Mouse (Mus musculus) CH12.LX (cell line): ENCODE measurements around the gene Celsr2. TPM values are rescaled to one million over a fixed set of nuclear protein-coding genes. Genes with fewer than 3 reads are reported as not detected.

ENCODE experiments used
- DNase-seq: peaks from one replicate; pipeline ENCODE4 v3.0.0-alpha.2; 2013; ENCODE audit errors: extremely low read depth
- H3K27ac ChIP-seq: 2 replicates; pipeline ENCODE4 v1.5.1; 2012; ENCODE audit warnings: low read depth, mild to moderate bottlenecking, control low read depth, moderate library complexity; ENCODE audit not compliant: insufficient read depth
- H3K27me3 ChIP-seq: replicated peaks from 2 replicates; pipeline ENCODE3; 2012; ENCODE audit warnings: inconsistent platforms
- H3K36me3 ChIP-seq, 2 experiments: replicated peaks in 1 of 2; 2 replicates each; pipeline versions ENCODE3 to v1.6.1; 2012; ENCODE audit warnings: inconsistent platforms in 1 of 2, low read length in 1 of 2, mild to moderate bottlenecking in 1 of 2, mixed read lengths in 1 of 2, moderate library complexity in 1 of 2; ENCODE audit not compliant: control insufficient read depth in 1 of 2, insufficient read depth in 1 of 2
- H3K4me1 ChIP-seq, 2 experiments: 2 replicates each; pipeline ENCODE4 v1.6.1; 2012; ENCODE audit warnings: inconsistent platforms in 1 of 2, moderate library complexity in 1 of 2; ENCODE audit not compliant: insufficient read depth in 2 of 2, control insufficient read depth in 1 of 2
- H3K4me2 ChIP-seq: 2 replicates; pipeline ENCODE4 v1.6.1; 2012; ENCODE audit warnings: low read depth, mild to moderate bottlenecking, control low read depth; ENCODE audit not compliant: poor library complexity, insufficient read depth, severe bottlenecking
- H3K4me3 ChIP-seq, 3 experiments: fragments of 150-350 bp in 1 of 3; sonication (generic) in 1 of 3; replicated peaks in 1 of 3; 2 replicates each; pipeline versions ENCODE3 to v1.5.1; 2011 to 2012; ENCODE audit warnings: low read depth in 2 of 3, low read length in 2 of 3, mild to moderate bottlenecking in 2 of 3, moderate library complexity in 2 of 3, control low read depth in 1 of 3, improper control_type of control experiment in 1 of 3, inconsistent platforms in 1 of 3, mixed read lengths in 1 of 3; ENCODE audit not compliant: poor library complexity in 1 of 3
- H3K79me2 ChIP-seq: replicated peaks from 2 replicates; pipeline ENCODE4 v1.6.1; 2012; ENCODE audit warnings: mild to moderate bottlenecking, moderate library complexity; ENCODE audit not compliant: control insufficient read depth, poor library complexity, insufficient read depth, severe bottlenecking; ENCODE audit errors: extremely low read depth
- H3K9ac ChIP-seq: 2 replicates; pipeline ENCODE4 v1.6.1; 2012; ENCODE audit warnings: low read depth, mild to moderate bottlenecking, control low read depth, moderate library complexity; ENCODE audit not compliant: insufficient read depth
- H3K9me3 ChIP-seq: replicated peaks from 2 replicates; pipeline ENCODE3; 2012; ENCODE audit warnings: low read length, inconsistent platforms, mixed read lengths
- CHD2 ChIP-seq: IDR thresholded peaks from 2 replicates; pipeline ENCODE4 v1.6.1; 2011; ENCODE audit warnings: low read length, improper control_type of control experiment
- HCFC1 ChIP-seq: IDR thresholded peaks from 2 replicates; pipeline ENCODE4 v1.6.1; 2012; ENCODE audit warnings: low read depth, mild to moderate bottlenecking, inconsistent platforms, low read length, improper control_type of control experiment
- IRF4 ChIP-seq: IDR thresholded peaks from 2 replicates; pipeline ENCODE4 v1.6.1; 2014; ENCODE audit warnings: low read depth, mild to moderate bottlenecking, inconsistent platforms, low read length, improper control_type of control experiment
- JUND ChIP-seq: conservative IDR thresholded peaks from 2 replicates; pipeline ENCODE4 v1.6.1; 2011; ENCODE audit warnings: low read depth, low read length, improper control_type of control experiment
- KAT2A ChIP-seq: IDR thresholded peaks from 2 replicates; pipeline ENCODE4 v1.6.1; 2012; ENCODE audit warnings: low read length, improper control_type of control experiment, inconsistent platforms; ENCODE audit not compliant: insufficient replicate concordance
- MEF2A ChIP-seq: IDR thresholded peaks from 2 replicates; pipeline ENCODE4 v1.6.1; 2014; ENCODE audit warnings: low read depth, mild to moderate bottlenecking, inconsistent platforms, low read length, improper control_type of control experiment, borderline replicate concordance
- MXI1 ChIP-seq: IDR thresholded peaks from 2 replicates; pipeline ENCODE4 v1.6.1; 2011; ENCODE audit warnings: mild to moderate bottlenecking, low read depth, low read length, improper control_type of control experiment
- NRF1 ChIP-seq: IDR thresholded peaks from 2 replicates; pipeline ENCODE4 v1.6.1; 2014; ENCODE audit warnings: low read depth, mild to moderate bottlenecking, inconsistent platforms, low read length, improper control_type of control experiment, moderate library complexity
- PAX5 ChIP-seq: IDR thresholded peaks from 2 replicates; pipeline ENCODE4 v1.6.1; 2012; ENCODE audit warnings: low read length, inconsistent platforms, mixed read lengths
- POLR2AphosphoS2 ChIP-seq: IDR thresholded peaks from 2 replicates; pipeline ENCODE4 v1.6.1; 2011; ENCODE audit warnings: low read depth, low read length, improper control_type of control experiment
- RCOR1 ChIP-seq: conservative IDR thresholded peaks from 2 replicates; pipeline ENCODE4 v1.6.1; 2012; ENCODE audit warnings: low read depth, mild to moderate bottlenecking, inconsistent platforms, low read length, improper control_type of control experiment
- SMC3 ChIP-seq: IDR thresholded peaks from 2 replicates; pipeline ENCODE4 v1.6.1; 2011; ENCODE audit warnings: low read depth, low read length, improper control_type of control experiment
- UBTF ChIP-seq: IDR thresholded peaks from 2 replicates; pipeline ENCODE4 v1.6.1; 2012; ENCODE audit warnings: low read depth, mild to moderate bottlenecking, inconsistent platforms, low read length, improper control_type of control experiment, moderate library complexity
- USF1 ChIP-seq: IDR thresholded peaks from 2 replicates; pipeline ENCODE4 v1.6.1; 2014; ENCODE audit warnings: low read depth, mild to moderate bottlenecking, inconsistent platforms, low read length, improper control_type of control experiment
- ZC3H11A ChIP-seq: IDR thresholded peaks from 2 replicates; pipeline ENCODE4 v1.6.1; 2012; ENCODE audit warnings: low read depth, mild to moderate bottlenecking, inconsistent platforms, low read length, improper control_type of control experiment
- dilution Hi-C: fragments of 300-500 bp; cut with MboI; formaldehyde crosslinking; loops from 2 replicates; pipeline ENCODE4 v1.14.3; 2020; ENCODE audit warnings: low sequenced_read_pairs; ENCODE audit not compliant: extremely low pct_unique_long_range_greater_than_20kb, extremely low pct_ligation_motif_present
- in situ Hi-C: fragments of 300-500 bp; cut with MboI; formaldehyde crosslinking; loops from 3 replicates; pipeline ENCODE4 v1.14.3; 2019; ENCODE audit warnings: low sequenced_read_pairs, low pct_ligation_motif_present, low pct_unique_long_range_greater_than_20kb, mixed read lengths
- polyA plus RNA-seq: library from polyadenylated mRNA; unstranded; fragments of >175 nt; gene quantifications from 2 replicates; pipeline ENCODE4 v1.2.1, GENCODE M21; 2012; ENCODE audit warnings: low read depth; ENCODE audit not compliant: insufficient read length
- total RNA-seq, 2 experiments: library from RNA; depleted of rRNA; stranded (reverse); fragments of 300-350 nt in 1 of 2; fragments of >200 nt in 1 of 2; gene quantifications; 2 replicates each; pipeline ENCODE4 v1.2.3; 2012 to 2014

Gene Celsr2
- total and polyA plus RNA-seq, 3 experiments = not detected

DNA sequence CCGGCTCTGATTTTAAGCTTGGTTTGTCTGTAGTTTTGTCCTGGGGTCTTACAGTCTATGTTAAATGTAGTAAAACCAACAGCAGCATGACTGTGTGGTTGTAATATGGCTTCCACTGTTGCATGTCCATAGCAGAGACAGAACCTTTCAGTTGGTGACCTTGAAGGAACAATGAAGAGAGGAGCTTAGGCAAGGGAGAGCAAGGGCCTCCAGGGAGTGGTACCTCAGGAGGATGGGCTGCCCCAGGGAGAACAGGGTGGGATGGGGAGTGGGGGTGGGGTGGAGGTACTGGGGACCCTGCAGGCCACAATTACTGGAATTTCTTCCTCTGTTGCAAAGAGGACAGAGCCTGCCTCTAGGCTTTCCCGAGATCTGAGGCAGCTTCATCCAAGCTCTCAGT, 36.6 kb upstream of the Celsr2 start:
- H3K27me3 ChIP-seq = peaks cover 10% of the 10 kb centered on the region
- dilution Hi-C loops = no loop called here

GRCm38 (mm10) chr3:108445366-108445705, 30.0 kb upstream of the Celsr2 start:
- no peak for DNase-seq
- Histone ChIP-seq H3K4me3 (peak overlapping the region; percentile 83 to 94 (median 86)), H3K27me3 (peaks cover 4% of the 10 kb centered on the region), H3K9ac (peak overlapping the region; percentile 43), H3K4me1 (peaks cover 13 to 43% of the 10 kb centered on the region in 2 experiments), H3K4me2 (peak overlapping the region; percentile 60), H3K79me2 (peaks cover 42% of the 10 kb centered on the region), H3K36me3 (peaks cover 11 to 23% of the 10 kb centered on the region in 2 experiments), H3K9me3 (no peaks in the 10 kb centered on the region), H3K27ac (no peak overlapping the region; the same call in 1 of the 2 replicates)
- in situ Hi-C loops = no loop called here
- dilution Hi-C loops = no loop called here
- no peak for TF ChIP-seq MXI1
- TF ChIP-seq HCFC1 = no peak
- no peak for TF ChIP-seq USF1
- TF ChIP-seq POLR2AphosphoS2 = no peak
- no peak for TF ChIP-seq KAT2A
- TF ChIP-seq, all 38 proteins: peak for 0

More for the DNA sequence above, 36.6 kb upstream of the Celsr2 start:
- no peak for TF ChIP-seq SMC3
- no peak for TF ChIP-seq ZC3H11A
- TF ChIP-seq RCOR1 = no peak
- TF ChIP-seq PAX5 = no peak
- TF ChIP-seq NRF1 = no peak
- no peak for TF ChIP-seq MXI1
- TF ChIP-seq HCFC1 = no peak
- TF ChIP-seq UBTF = no peak
- TF ChIP-seq CHD2 = no peak
- TF ChIP-seq IRF4 = no peak
- no peak for TF ChIP-seq POLR2AphosphoS2
- no peak for TF ChIP-seq MEF2A
- no peak for TF ChIP-seq JUND
- TF ChIP-seq KAT2A = no peak
- Histone ChIP-seq H3K4me1 (peaks cover 7 to 8% of the 10 kb centered on the region in 2 experiments), H3K4me3 (no peak overlapping the region), H3K4me2 (no peak overlapping the region), H3K36me3 (no peaks in the 10 kb centered on the region), H3K79me2 (no peaks in the 10 kb centered on the region), H3K9me3 (no peaks in the 10 kb centered on the region), H3K9ac (no peak overlapping the region), H3K27ac (no peak overlapping the region)
- DNase-seq = no peak
- in situ Hi-C loops = no loop called here
